Mouse (Mus musculus) liver, embryonic 11.5 days (tissue): ENCODE measurements around the gene Olfr95. TPM values are rescaled to one million over a fixed set of nuclear protein-coding genes. Genes with fewer than 3 reads are reported as not detected.

ENCODE experiments used
- ATAC-seq: fragments of 200-750 bp; cut with Nextera tagmentation; replicated peaks from 2 replicates; pipeline ENCODE4 v1.8.0; 2017; ENCODE audit warnings: moderate number of reproducible peaks, mild to moderate bottlenecking, moderate TSS enrichment, moderate library complexity; ENCODE audit not compliant: low FRiP score
- DNase-seq: peaks from one replicate; pipeline ENCODE4 v3.0.0-alpha.2; 2017; ENCODE audit warnings: low spot score
- H3K27ac ChIP-seq: fragments of 300-500 bp; sonication (generic); 2 replicates; pipeline ENCODE4 v1.5.1; 2014; ENCODE audit warnings: mild to moderate bottlenecking, low read depth, low read length, control low read depth
- H3K27me3 ChIP-seq: fragments of 300-500 bp; sonication (generic); replicated peaks from 2 replicates; pipeline ENCODE4 v1.6.1; 2014; ENCODE audit warnings: low read length, mixed read lengths; ENCODE audit not compliant: control insufficient read depth, insufficient read depth
- H3K36me3 ChIP-seq: fragments of 300-500 bp; sonication (generic); 2 replicates; pipeline ENCODE4 v1.6.1; 2014; ENCODE audit warnings: mild to moderate bottlenecking, low read length, moderate library complexity, mixed read lengths; ENCODE audit not compliant: control insufficient read depth, insufficient read depth
- H3K4me1 ChIP-seq: fragments of 300-500 bp; sonication (generic); replicated peaks from 2 replicates; pipeline ENCODE4 v1.6.1; 2014; ENCODE audit warnings: low read length, mixed read lengths; ENCODE audit not compliant: control insufficient read depth, insufficient read depth
- H3K4me2 ChIP-seq: fragments of 300-500 bp; sonication (generic); 2 replicates; pipeline ENCODE4 v1.6.1; 2014; ENCODE audit warnings: mild to moderate bottlenecking, control low read depth, moderate library complexity
- H3K4me3 ChIP-seq: fragments of 300-500 bp; sonication (generic); 2 replicates; pipeline ENCODE4 v1.5.1; 2014; ENCODE audit warnings: low read depth, low read length, control low read depth
- H3K9ac ChIP-seq: fragments of 300-500 bp; sonication (generic); 2 replicates; pipeline ENCODE4 v1.6.1; 2014; ENCODE audit warnings: low read depth, low read length, control low read depth
- H3K9me3 ChIP-seq: fragments of 300-500 bp; sonication (generic); 2 replicates; pipeline ENCODE4 v1.6.1; 2016; ENCODE audit warnings: low read length, inconsistent platforms, mixed read lengths; ENCODE audit not compliant: control insufficient read depth
- WGBS: fragments of 180-500 bp; shearing (Covaris S2); extraction: QIAGEN DNeasy Blood & Tissue Kit; methylation state at CpG from one replicate; pipeline ENCODE4 v1.1.7; 2014; 5-methylcytosine and 5-hydroxymethylcytosine counted together
- polyA plus RNA-seq: library from polyadenylated mRNA; unstranded; fragments of >200 nt; fragmentation: Nextera tagmentation; extraction: Ambion mirVana; gene quantifications from 2 replicates; pipeline ENCODE4 v1.2.1, GENCODE M21; 2014

Gene Olfr95
- polyA plus RNA-seq, 1 experiment from 2014 or later: not detected

DNA sequence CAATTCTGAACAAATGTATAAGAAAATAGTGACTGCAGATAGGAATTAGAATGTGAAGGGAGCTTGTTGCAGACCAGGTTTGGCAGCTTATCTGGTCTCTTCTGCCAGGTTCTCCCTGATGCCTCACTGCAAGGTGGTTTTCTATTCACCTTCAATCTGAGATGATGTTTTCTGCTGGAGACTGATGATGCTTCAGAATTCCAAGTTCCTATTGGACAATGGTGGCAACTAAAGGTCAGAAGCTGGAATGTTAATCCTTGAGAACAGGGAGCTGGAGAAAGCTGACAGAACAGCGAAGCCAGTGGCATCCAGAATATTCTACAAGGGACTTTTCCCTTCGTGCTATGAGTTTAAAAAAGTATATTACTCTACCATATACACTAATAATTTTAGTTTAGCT lies 22.2 kb downstream of the Olfr95 start:
- no peak for DNase-seq
- WGBS: 33% methylated on average over 2 of the region's 2 CpGs

DNA sequence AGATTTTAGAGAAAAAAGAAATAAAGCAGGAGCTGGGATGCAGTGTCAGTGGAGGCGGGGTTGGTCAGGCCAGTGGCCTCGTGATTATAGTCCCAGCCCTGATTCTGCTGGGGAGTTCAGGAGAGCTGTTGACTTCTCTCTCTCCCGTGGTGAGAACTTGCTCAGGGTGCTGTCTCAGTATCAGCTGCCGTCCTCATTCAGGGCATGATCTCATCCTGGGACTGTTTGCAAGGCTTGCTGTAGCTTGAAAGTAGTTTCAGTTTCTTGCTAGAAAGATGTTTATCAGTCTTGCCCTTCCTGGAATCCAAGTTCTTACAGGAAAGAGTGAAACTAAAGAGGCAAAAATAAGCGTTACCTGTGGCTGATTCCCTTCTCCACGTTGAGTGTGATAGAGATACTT lies 27.4 kb downstream of the Olfr95 start:
- H3K4me2 ChIP-seq: no peak overlapping the region
- no peak overlapping the region for H3K9ac ChIP-seq
- no peaks in the 10 kb centered on the region for H3K27me3 ChIP-seq
- ATAC-seq: no peak
- 28% methylated on average over 6 of the region's 6 CpGs for WGBS
- DNase-seq: no peak
- H3K27ac ChIP-seq: no peak overlapping the region
- no peaks in the 10 kb centered on the region for H3K9me3 ChIP-seq
- no peaks in the 10 kb centered on the region for H3K36me3 ChIP-seq
- H3K4me1 ChIP-seq: no peaks in the 10 kb centered on the region
- H3K4me3 ChIP-seq: no peak overlapping the region

More for the DNA sequence above, 22.2 kb downstream of the Olfr95 start:
- Histone ChIP-seq H3K27ac (no peak overlapping the region), H3K4me1 (no peaks in the 10 kb centered on the region), H3K9ac (no peak overlapping the region), H3K27me3 (peaks cover 8% of the 10 kb centered on the region), H3K9me3 (no peaks in the 10 kb centered on the region), H3K4me3 (no peak overlapping the region), H3K4me2 (no peak overlapping the region), H3K36me3 (no peaks in the 10 kb centered on the region)
- ATAC-seq: no peak

DNA sequence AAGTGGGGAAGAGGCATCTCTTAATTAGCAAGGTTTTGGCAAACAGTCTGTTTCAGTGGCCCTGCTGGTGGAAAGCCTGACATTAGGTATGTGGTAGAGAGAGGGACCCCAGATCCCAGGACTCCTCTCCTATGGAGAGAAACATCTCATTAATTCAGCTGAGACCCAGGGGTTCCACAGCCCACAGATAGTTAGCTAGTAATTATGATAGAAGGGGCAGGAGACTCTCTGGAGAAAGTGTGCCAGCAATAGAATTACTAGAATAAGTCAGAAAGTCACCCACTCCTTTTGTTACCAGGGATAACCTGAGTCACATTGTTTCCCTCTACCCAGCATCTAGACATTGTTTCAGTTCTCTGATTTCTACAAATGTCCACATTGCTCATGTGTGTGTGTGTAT lies 51.5 kb downstream of the Olfr95 start, which contains the start of gene Olfr93:
TSS of gene Olfr93 (minus strand) at position 101 of the 400 bp plus-strand sequence.
- H3K27ac ChIP-seq: no peak within 1 kb of the TSS
- H3K4me1 ChIP-seq: no peaks in the 10 kb centered on the region

More for the DNA sequence above, 51.5 kb downstream of the Olfr95 start, which contains the start of gene Olfr93:
- no peaks in the 10 kb centered on the region for H3K9me3 ChIP-seq
- no peaks in the 10 kb centered on the region for H3K36me3 ChIP-seq
- DNase-seq: no peak
- no peak within 1 kb of the TSS for H3K9ac ChIP-seq
- no peaks in the 10 kb centered on the region for H3K27me3 ChIP-seq
- H3K4me2 ChIP-seq: no peak within 1 kb of the TSS
- no peak for ATAC-seq
- H3K4me3 ChIP-seq: no peak within 1 kb of the TSS

Other genes starting within 250 kb of the Olfr95 start
- not detected in 2 replicates for gene 2410137M14Rik, start 231.9 kb downstream of the Olfr95 start, polyA plus RNA-seq
- gene H2-M5, start 223.6 kb downstream of the Olfr95 start, polyA plus RNA-seq: 0.08 and 0.09 TPM in 2 replicates
- gene Zfp57, start 212.0 kb downstream of the Olfr95 start, polyA plus RNA-seq: 28.3 and 28.8 TPM in 2 replicates
- gene Mog, start 189.7 kb downstream of the Olfr95 start, polyA plus RNA-seq: 0.14 TPM in 1 of 2 replicates, not detected in the other
- gene Gabbr1, start 167.2 kb downstream of the Olfr95 start, polyA plus RNA-seq: 2.9 and 3.9 TPM in 2 replicates
- not detected in 2 replicates for gene Olfr90, start 124.6 kb downstream of the Olfr95 start, polyA plus RNA-seq
- gene Olfr91, start 114.8 kb downstream of the Olfr95 start, polyA plus RNA-seq: 0.06 TPM in 1 of 2 replicates, not detected in the other
- gene Olfr92, start 93.0 kb downstream of the Olfr95 start, polyA plus RNA-seq: not detected in 2 replicates
- gene Olfr93, start 51.6 kb downstream of the Olfr95 start, polyA plus RNA-seq: not detected in 2 replicates
- not detected in 2 replicates for gene Ubd, start 19.2 kb downstream of the Olfr95 start, polyA plus RNA-seq
- not detected in 2 replicates for gene Olfr94, start 12.1 kb downstream of the Olfr95 start, polyA plus RNA-seq
- not detected in 2 replicates for gene Olfr96, start 7.0 kb upstream of the Olfr95 start, polyA plus RNA-seq
- gene Olfr97, start 24.2 kb upstream of the Olfr95 start, polyA plus RNA-seq: not detected in 2 replicates
- not detected in 2 replicates for gene Olfr98, start 50.6 kb upstream of the Olfr95 start, polyA plus RNA-seq
- gene H2-M3, start 57.1 kb upstream of the Olfr95 start, polyA plus RNA-seq: 1.4 and 1.9 TPM in 2 replicates
- gene Olfr99, start 70.3 kb upstream of the Olfr95 start, polyA plus RNA-seq: not detected in 2 replicates
- gene Olfr101, start 91.2 kb upstream of the Olfr95 start, polyA plus RNA-seq: not detected in 2 replicates
- not detected in 2 replicates for gene Olfr102, start 103.9 kb upstream of the Olfr95 start, polyA plus RNA-seq
- gene Olfr103, start 126.6 kb upstream of the Olfr95 start, polyA plus RNA-seq: not detected in 2 replicates
- gene Olfr104-ps, start 146.5 kb upstream of the Olfr95 start, polyA plus RNA-seq: not detected in 2 replicates
- not detected in 2 replicates for gene Olfr105-ps, start 165.9 kb upstream of the Olfr95 start, polyA plus RNA-seq
- not detected in 2 replicates for gene Olfr106-ps, start 177.3 kb upstream of the Olfr95 start, polyA plus RNA-seq
- not detected in 2 replicates for gene Olfr107, start 186.1 kb upstream of the Olfr95 start, polyA plus RNA-seq
- not detected in 2 replicates for gene Olfr108, start 232.4 kb upstream of the Olfr95 start, polyA plus RNA-seq
- not detected in 2 replicates for gene Olfr109, start 245.8 kb upstream of the Olfr95 start, polyA plus RNA-seq